In genomic region chr6:116385194-116386044, GRCm38 (mm10) we compare ENCODE assay signal across 10 mouse cellular contexts. TPM values are rescaled to one million over a fixed set of nuclear protein-coding genes. Genes with fewer than 3 reads are reported as not detected.
DNase-seq lines count a peak whose midpoint lies in the region; ATAC-seq and TF ChIP-seq lines count a peak whose summit lies in the region.
"Had no signal": no experiment of that assay in that cellular context is flagged by ENCODE, and none has a peak within 500 bp of the region (broad histone marks: within the 10 kb centered on the region; RNA-seq: fewer than 3 reads in every experiment).

No protein-coding gene starts in this region.

- TF ChIP-seq POLR2A in limb, embryonic 14.5 days (IDR thresholded peaks at IDR 0.05; ENCODE audit: borderline replicate concordance, extremely low read depth, insufficient read depth, insufficient read length): no peak

- H3K9me3 ChIP-seq in limb, embryonic 14.5 days (ENCODE audit: control insufficient read depth, low read length): no peaks in the 10 kb centered on the region
- no peaks in the 10 kb centered on the region for H3K9me3 ChIP-seq in limb, embryonic 10.5 days (replicated peaks)
- H3K9me3 ChIP-seq in hindbrain, embryonic 12.5 days (replicated peaks): no peaks in the 10 kb centered on the region
- no peaks in the 10 kb centered on the region for H3K9me3 ChIP-seq in neural tube, embryonic 14.5 days (ENCODE audit: control insufficient read depth, low read length)

- no peak overlapping the region for H3K27ac ChIP-seq in limb, embryonic 14.5 days (replicated peaks; ENCODE audit: low read depth, low read length)
- H3K27ac ChIP-seq in limb, embryonic 10.5 days: no peak overlapping the region
- peak overlapping the region; percentile 45 for H3K27ac ChIP-seq in hindbrain, embryonic 12.5 days
- peak overlapping the region; percentile 49 for H3K27ac ChIP-seq in neural tube, embryonic 14.5 days (ENCODE audit: low read depth, low read length)

- H3K36me3 ChIP-seq in limb, embryonic 14.5 days (ENCODE audit: control insufficient read depth, insufficient read depth, low read length): no peaks in the 10 kb centered on the region
- no peaks in the 10 kb centered on the region for H3K36me3 ChIP-seq in limb, embryonic 10.5 days
- H3K36me3 ChIP-seq in hindbrain, embryonic 12.5 days: no peaks in the 10 kb centered on the region
- no peaks in the 10 kb centered on the region for H3K36me3 ChIP-seq in neural tube, embryonic 14.5 days (ENCODE audit: control insufficient read depth, insufficient read depth, low read length)

- H3K4me2 ChIP-seq in limb, embryonic 14.5 days (replicated peaks; ENCODE audit: low read depth, low read length, severe bottlenecking): no peak overlapping the region
- H3K4me2 ChIP-seq in hindbrain, embryonic 12.5 days (replicated peaks): peak overlapping the region; percentile 20
- peak overlapping the region; percentile 40 for H3K4me2 ChIP-seq in neural tube, embryonic 14.5 days (ENCODE audit: low read depth, low read length)

- 48% methylated on average over 5 of the region's 5 CpGs for WGBS in limb, embryonic 14.5 days
- 48% methylated on average over 5 of the region's 5 CpGs for WGBS in limb, embryonic 10.5 days
- WGBS in hindbrain, embryonic 12.5 days: 29% methylated on average over 5 of the region's 5 CpGs
- 16% methylated on average over 5 of the region's 5 CpGs for whole genome bisulfite sequencing in neural tube, embryonic 14.5 days

- no peaks in the 10 kb centered on the region for H3K4me1 ChIP-seq in limb, embryonic 14.5 days (ENCODE audit: control insufficient read depth, insufficient read depth, low read length)
- H3K4me1 ChIP-seq in limb, embryonic 10.5 days: peaks cover 12% of the 10 kb centered on the region
- H3K4me1 ChIP-seq in hindbrain, embryonic 12.5 days: peaks cover 17% of the 10 kb centered on the region
- peaks cover 17% of the 10 kb centered on the region for H3K4me1 ChIP-seq in neural tube, embryonic 14.5 days (ENCODE audit: control insufficient read depth, insufficient read depth, low read length)

- no peak overlapping the region for H3K4me3 ChIP-seq in limb, embryonic 14.5 days (replicated peaks; ENCODE audit: low read length)
- H3K4me3 ChIP-seq in limb, embryonic 10.5 days: no peak overlapping the region
- no peak overlapping the region for H3K4me3 ChIP-seq in hindbrain, embryonic 12.5 days
- no peak overlapping the region for H3K4me3 ChIP-seq in neural tube, embryonic 14.5 days (ENCODE audit: low read depth, low read length)

- H3K9ac ChIP-seq in limb, embryonic 14.5 days (ENCODE audit: low read depth, low read length, severe bottlenecking): no peak overlapping the region
- no peak overlapping the region for H3K9ac ChIP-seq in hindbrain, embryonic 12.5 days
- H3K9ac ChIP-seq in neural tube, embryonic 14.5 days (replicated peaks; ENCODE audit: low read depth, low read length): no peak overlapping the region

- no peaks in the 10 kb centered on the region for H3K27me3 ChIP-seq in limb, embryonic 14.5 days (ENCODE audit: control insufficient read depth, insufficient read depth, low read length)
- no peaks in the 10 kb centered on the region for H3K27me3 ChIP-seq in limb, embryonic 10.5 days (ENCODE audit: low read depth, poor library complexity, severe bottlenecking)
- no peaks in the 10 kb centered on the region for H3K27me3 ChIP-seq in hindbrain, embryonic 12.5 days
- H3K27me3 ChIP-seq in neural tube, embryonic 14.5 days (ENCODE audit: control insufficient read depth, insufficient read depth, low read length): no peaks in the 10 kb centered on the region

- ATAC-seq in limb, embryonic 14.5 days (ENCODE audit: low FRiP score, low read depth): no peak
- peak; percentile 38; the same call in 1 of the 2 replicates for ATAC-seq in hindbrain, embryonic 12.5 days (ENCODE audit: low FRiP score)
- ATAC-seq in neural tube, embryonic 14.5 days (ENCODE audit: low read depth): peak; percentile 24; the same call in 1 of the 2 replicates

- DNase-seq in limb, embryonic 14.5 days (ENCODE audit: low spot score): peak; percentile 12
- DNase-seq in limb, embryonic 10.5 days (ENCODE audit: low spot score): no peak
- peak; percentile 22 for DNase-seq in kidney, postnatal 14 days
- no peak for DNase-seq in layer of hippocampus, postnatal 36 days
- DNase-seq in cerebellum, postnatal 36 days: no peak
- no peak for DNase-seq in ovary, postnatal 36 days (ENCODE audit: low spot score)
- DNase-seq: adrenal gland, adult 2 months; gastrocnemius, postnatal 36 days had no signal

RNA-seq across cellular contexts. Expression of gene March8, which starts 47.6 kb away (rescaled TPM):
- 40.4 and 49.4 TPM in 2 replicates for polyA plus RNA-seq in limb, embryonic 14.5 days (2012; rRNA removed)
- 27.0 and 29.6 TPM in 2 replicates for polyA plus RNA-seq in limb, embryonic 14.5 days (2014; fragmentation: Nextera tagmentation; extraction: Ambion mirVana)
- polyA plus RNA-seq in limb, embryonic 10.5 days (2016; fragmentation: Nextera tagmentation; extraction: Ambion mirVana): 19.6 and 21.5 TPM in 2 replicates
- polyA plus RNA-seq in hindbrain, embryonic 12.5 days (2016; fragmentation: Nextera tagmentation; extraction: Ambion mirVana): 65.0 and 68.5 TPM in 2 replicates
- 64.0 and 72.8 TPM in 2 replicates for polyA plus RNA-seq in neural tube, embryonic 14.5 days (2014; fragmentation: Nextera tagmentation; extraction: Ambion mirVana)
- total RNA-seq in layer of hippocampus, postnatal 36 days (2021): 10 to 100 TPM; 57.4 to 58.7 TPM

Comparison
In these comparisons a context has a peak if more than half of its experiments do, and no peak if none do; other contexts are left out.
1. DNase-seq: peak in limb, embryonic 14.5 days (single experiment) and kidney, postnatal 14 days (single experiment); none in limb, embryonic 10.5 days (single experiment), layer of hippocampus, postnatal 36 days (0 of 2), cerebellum, postnatal 36 days (0 of 2) and ovary, postnatal 36 days (single experiment).
2. H3K27ac ChIP-seq: peak in hindbrain, embryonic 12.5 days (single experiment) and neural tube, embryonic 14.5 days (single experiment); none in limb, embryonic 14.5 days (single experiment) and limb, embryonic 10.5 days (single experiment).